In the genomic region with DNA sequence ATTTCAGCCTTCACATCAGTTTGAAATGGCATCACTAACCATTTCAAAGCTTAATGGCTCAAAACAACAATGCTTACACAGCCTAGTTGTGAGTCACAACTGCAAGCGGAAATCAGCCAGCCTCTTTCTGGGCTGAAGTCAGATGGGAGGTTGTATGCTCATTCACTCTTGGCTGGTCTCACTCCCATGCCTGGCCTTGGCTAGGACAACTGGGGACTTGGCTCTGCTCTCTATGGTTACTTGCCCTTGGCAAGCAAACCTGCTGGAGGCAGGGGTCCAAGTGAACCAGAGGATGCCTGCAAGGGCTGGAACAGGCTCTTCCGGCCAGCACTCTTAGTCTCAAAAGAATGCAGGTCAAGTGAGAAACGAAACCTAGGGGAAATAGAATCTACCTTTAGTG, we compare ENCODE assay signal across 9 mouse cellular contexts.
DNase-seq lines count a peak whose midpoint lies in the region; ATAC-seq lines count a peak whose summit lies in the region.
"Had no signal": no experiment of that assay in that cellular context is flagged by ENCODE, and none has a peak within 500 bp of the region (broad histone marks: within the 10 kb centered on the region; RNA-seq: fewer than 3 reads in every experiment).

No protein-coding gene starts in this region.

- no peaks in the 10 kb centered on the region for H3K9me3 ChIP-seq in midbrain, embryonic 14.5 days (ENCODE audit: control insufficient read depth, low read length)
- no peaks in the 10 kb centered on the region for H3K9me3 ChIP-seq in midbrain, embryonic 10.5 days (replicated peaks)

- DNase-seq in midbrain, embryonic 14.5 days: peak; percentile 23
- DNase-seq in midbrain, embryonic 10.5 days (ENCODE audit: low spot score): no peak
- peak; percentile 95 for DNase-seq in cerebellum, adult 11 months
- peak; percentile 68 to 70 for DNase-seq in gastrocnemius, adult 8-10 months (ENCODE audit: low spot score in 2 of 2)
- peak; percentile 28 to 43 for DNase-seq in left cerebral cortex, adult 18-20 months (ENCODE audit: low spot score in 2 of 2)
- peak; percentile 87 for DNase-seq in skeletal muscle tissue, adult 2 months (ENCODE audit: low read depth, low spot score)
- DNase-seq in lung, postnatal 25 days (ENCODE audit: low spot score): no peak
- no peak for DNase-seq in spleen, postnatal 4 days (ENCODE audit: low spot score in 2 of 2)
- DNase-seq: lung, embryonic 14.5 days had no signal

- no peaks in the 10 kb centered on the region for H3K27me3 ChIP-seq in midbrain, embryonic 14.5 days (ENCODE audit: control insufficient read depth, insufficient read depth, low read length)
- no peaks in the 10 kb centered on the region for H3K27me3 ChIP-seq in midbrain, embryonic 10.5 days (ENCODE audit: low read depth, poor library complexity, severe bottlenecking)

- H3K36me3 ChIP-seq in midbrain, embryonic 14.5 days (ENCODE audit: control insufficient read depth, insufficient read depth, low read length): no peaks in the 10 kb centered on the region
- H3K36me3 ChIP-seq in midbrain, embryonic 10.5 days: no peaks in the 10 kb centered on the region

- no peak overlapping the region for H3K4me3 ChIP-seq in midbrain, embryonic 14.5 days (replicated peaks; ENCODE audit: low read depth, low read length)
- no peak overlapping the region for H3K4me3 ChIP-seq in midbrain, embryonic 10.5 days

- ATAC-seq in midbrain, embryonic 14.5 days (ENCODE audit: low FRiP score, low TSS enrichment): no peak; the same call in 1 of the 2 replicates

- H3K27ac ChIP-seq in midbrain, embryonic 14.5 days (replicated peaks; ENCODE audit: low read depth, low read length): no peak overlapping the region
- no peak overlapping the region for H3K27ac ChIP-seq in midbrain, embryonic 10.5 days (replicated peaks)

- WGBS in midbrain, embryonic 14.5 days: 89% methylated on average over 3 of the region's 3 CpGs
- WGBS in midbrain, embryonic 10.5 days: 94% methylated on average over 3 of the region's 3 CpGs

- no peak overlapping the region for H3K9ac ChIP-seq in midbrain, embryonic 14.5 days (replicated peaks; ENCODE audit: low read length)
- H3K9ac ChIP-seq: lung, embryonic 14.5 days had no signal

- H3K4me1 ChIP-seq in midbrain, embryonic 14.5 days (ENCODE audit: control insufficient read depth, insufficient read depth, low read length): no peaks in the 10 kb centered on the region
- no peaks in the 10 kb centered on the region for H3K4me1 ChIP-seq in midbrain, embryonic 10.5 days

- H3K4me2 ChIP-seq in midbrain, embryonic 14.5 days (ENCODE audit: low read length): no peak overlapping the region
- H3K4me2 ChIP-seq: lung, embryonic 14.5 days had no signal

Comparison
In these comparisons a context has a peak if more than half of its experiments do, and no peak if none do; other contexts are left out.
1. DNase-seq: peak in midbrain, embryonic 14.5 days (single experiment), cerebellum, adult 11 months (single experiment), gastrocnemius, adult 8-10 months (2 of 2), left cerebral cortex, adult 18-20 months (2 of 2) and skeletal muscle tissue, adult 2 months (single experiment); none in midbrain, embryonic 10.5 days (single experiment), lung, postnatal 25 days (single experiment) and spleen, postnatal 4 days (0 of 2).